Mouse (Mus musculus) hindbrain, postnatal 0 days (tissue): ENCODE results near the gene Dalrd3. TPM values are rescaled to one million over a fixed set of nuclear protein-coding genes. Genes with fewer than 3 reads are reported as not detected.

ENCODE experiments used
- ATAC-seq: fragments of 200-750 bp; cut with Nextera tagmentation; 2 replicates; pipeline ENCODE4 v1.8.0; 2017; ENCODE audit warnings: mild to moderate bottlenecking, moderate TSS enrichment, moderate library complexity
- DNase-seq: peaks from one replicate; pipeline ENCODE4 v3.0.0-alpha.2; 2015; ENCODE audit warnings: low spot score
- H3K27ac ChIP-seq: fragments of 300-500 bp; sonication (generic); 2 replicates; pipeline ENCODE4 v1.5.1; 2014; ENCODE audit warnings: mild to moderate bottlenecking
- H3K27me3 ChIP-seq: fragments of 300-500 bp; sonication (generic); 2 replicates; pipeline ENCODE4 v1.6.1; 2014; ENCODE audit warnings: low read length, mixed read lengths; ENCODE audit not compliant: insufficient read depth
- H3K36me3 ChIP-seq: fragments of 300-500 bp; sonication (generic); 2 replicates; pipeline ENCODE4 v1.6.1; 2014; ENCODE audit warnings: low read length, mixed read lengths; ENCODE audit not compliant: insufficient read depth
- H3K4me1 ChIP-seq: fragments of 300-500 bp; sonication (generic); 2 replicates; pipeline ENCODE4 v1.6.1; 2014; ENCODE audit warnings: antibody characterized with exemption, low read length, mixed read lengths; ENCODE audit not compliant: insufficient read depth
- H3K4me2 ChIP-seq: fragments of 300-500 bp; sonication (generic); 2 replicates; pipeline ENCODE4 v1.6.1; 2014; ENCODE audit warnings: low read depth, mild to moderate bottlenecking, low read length, moderate library complexity, mixed read lengths
- H3K4me3 ChIP-seq: fragments of 300-500 bp; sonication (generic); 2 replicates; pipeline ENCODE4 v1.5.1; 2014; ENCODE audit warnings: low read length
- H3K9ac ChIP-seq: fragments of 300-500 bp; sonication (generic); replicated peaks from 2 replicates; pipeline ENCODE4 v1.6.1; 2014; ENCODE audit warnings: mild to moderate bottlenecking, low read length, moderate library complexity, mixed read lengths
- H3K9me3 ChIP-seq: fragments of 300-500 bp; sonication (generic); 2 replicates; pipeline ENCODE4 v1.6.1; 2016; ENCODE audit warnings: low read length, mixed read lengths
- CTCF ChIP-seq: IDR thresholded peaks from 2 replicates; pipeline ENCODE4 v1.5.1; 2016; ENCODE audit warnings: antibody characterized with exemption, control low read depth, low read depth
- WGBS: fragments of 180-500 bp; shearing (Covaris S2); extraction: QIAGEN DNeasy Blood & Tissue Kit; methylation state at CpG from one replicate; pipeline ENCODE4 v1.1.7; 2014; 5-methylcytosine and 5-hydroxymethylcytosine counted together
- polyA plus RNA-seq: library from polyadenylated mRNA; unstranded; fragments of >200 nt; fragmentation: Nextera tagmentation; extraction: Ambion mirVana; gene quantifications from 2 replicates; pipeline ENCODE4 v1.2.1, GENCODE M21; 2015
- total RNA-seq: library from RNA; depleted of rRNA; stranded (reverse); fragments of >200 nt; gene quantifications from 2 replicates; pipeline ENCODE4 v1.2.3, GENCODE M21; 2014; rRNA removed

Dalrd3 gene
- total RNA-seq: 97.3 and 109 TPM in 2 replicates
- 251 and 255 TPM in 2 replicates for polyA plus RNA-seq

GRCm38 (mm10) chr9:108569381-108570206 lies at the start of gene Dalrd3:
TSS of gene Dalrd3 (plus strand) at chr9:108569886.
- H3K4me2 ChIP-seq: peak within 1 kb of the TSS; percentile 91
- peaks cover 17% of the 10 kb centered on the region for H3K4me1 ChIP-seq
- TF ChIP-seq CTCF: no peak
- H3K9me3 ChIP-seq: no peaks in the 10 kb centered on the region
- no peaks in the 10 kb centered on the region for H3K27me3 ChIP-seq
- DNase-seq (peak; percentile 96), ATAC-seq (peak; percentile 61)
- 6% methylated on average over 42 of the region's 42 CpGs for WGBS
- H3K4me3 ChIP-seq: peak within 1 kb of the TSS; percentile 53
- H3K36me3 ChIP-seq: peaks cover 38% of the 10 kb centered on the region
- H3K9ac ChIP-seq: peak within 1 kb of the TSS; percentile 49
- H3K27ac ChIP-seq: peak within 1 kb of the TSS; percentile 74

- WGBS: 78% methylated on average over 2 of the region's 2 CpGs
- H3K4me3 ChIP-seq: no peak overlapping the region
- no peak overlapping the region for H3K27ac ChIP-seq
- no peaks in the 10 kb centered on the region for H3K9me3 ChIP-seq
- H3K27me3 ChIP-seq: no peaks in the 10 kb centered on the region
- TF ChIP-seq CTCF: no peak
- H3K9ac ChIP-seq: no peak overlapping the region
- H3K4me2 ChIP-seq: no peak overlapping the region
- H3K36me3 ChIP-seq: no peaks in the 10 kb centered on the region
- ATAC-seq (no peak), DNase-seq (no peak)
- peaks cover 9% of the 10 kb centered on the region; the same call in 1 of the 2 replicates for H3K4me1 ChIP-seq
Observed at GRCm38 (mm10) chr9:108521604-108522003, 48.1 kb upstream of the Dalrd3 start.

GRCm38 (mm10) chr9:108523341-108523740 lies 46.3 kb upstream of the Dalrd3 start:
- H3K36me3 ChIP-seq: peaks cover 2% of the 10 kb centered on the region; the same call in 1 of the 2 replicates
- peaks cover 9% of the 10 kb centered on the region; the same call in 1 of the 2 replicates for H3K4me1 ChIP-seq
- H3K27ac ChIP-seq: no peak overlapping the region
- no peak for ATAC-seq
- 96% methylated on average over 4 of the region's 4 CpGs for WGBS
- no peak overlapping the region for H3K9ac ChIP-seq
- H3K4me2 ChIP-seq: no peak overlapping the region
- no peak for TF ChIP-seq CTCF
- H3K27me3 ChIP-seq: no peaks in the 10 kb centered on the region
- no peak overlapping the region for H3K4me3 ChIP-seq
- no peaks in the 10 kb centered on the region for H3K9me3 ChIP-seq
- no peak for DNase-seq

DNA sequence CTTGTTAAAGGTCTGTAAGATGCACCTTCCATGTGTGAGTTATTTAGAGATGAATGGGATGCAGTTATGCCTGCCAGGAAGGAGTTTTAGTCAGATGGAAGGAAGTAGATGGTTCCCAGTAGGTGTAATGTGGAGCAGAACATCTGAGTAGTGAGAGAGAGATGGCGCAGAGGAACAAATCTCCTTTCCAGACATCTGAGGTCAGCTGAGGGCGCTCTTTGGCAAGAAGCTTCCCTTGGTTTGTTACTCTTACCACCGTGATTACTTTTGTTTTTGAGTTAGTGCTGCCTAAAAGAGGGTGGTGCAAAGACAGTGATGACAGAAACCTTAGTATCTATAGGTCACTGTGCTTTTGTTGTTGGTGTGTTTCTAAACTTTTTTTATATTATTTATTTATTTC lies 44.3 kb upstream of the Dalrd3 start:
- Histone ChIP-seq H3K9ac (no peak overlapping the region), H3K36me3 (peaks cover 15% of the 10 kb centered on the region), H3K4me3 (no peak overlapping the region), H3K4me1 (no peaks in the 10 kb centered on the region), H3K9me3 (no peaks in the 10 kb centered on the region), H3K27ac (no peak overlapping the region), H3K4me2 (no peak overlapping the region), H3K27me3 (no peaks in the 10 kb centered on the region)
- WGBS: 84% methylated on average over 3 of the region's 3 CpGs
- DNase-seq (no peak), ATAC-seq (no peak)
- TF ChIP-seq CTCF: no peak

DNA sequence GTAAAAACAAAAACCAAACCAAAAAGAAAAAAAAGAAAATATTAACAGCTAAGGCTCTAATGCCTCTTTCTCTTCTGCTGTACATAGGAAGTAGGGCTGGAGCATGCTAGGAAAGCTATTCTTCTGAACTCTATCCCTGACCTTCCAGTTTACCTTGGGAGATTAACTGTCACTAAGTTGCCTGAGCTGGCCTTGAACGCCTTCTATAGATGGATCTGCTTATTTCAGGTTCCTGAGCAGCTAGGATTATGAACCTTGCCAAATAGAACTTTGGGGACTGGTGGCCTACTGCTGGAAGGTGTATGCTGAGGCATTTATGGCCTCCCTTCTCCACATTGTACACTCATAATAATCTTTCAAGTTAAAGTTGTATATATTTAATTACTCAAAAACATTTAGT lies 38.7 kb upstream of the Dalrd3 start:
- Histone ChIP-seq H3K4me3 (no peak overlapping the region), H3K27ac (no peak overlapping the region), H3K36me3 (peaks cover 48% of the 10 kb centered on the region), H3K9me3 (no peaks in the 10 kb centered on the region), H3K27me3 (no peaks in the 10 kb centered on the region), H3K9ac (no peak overlapping the region), H3K4me1 (no peaks in the 10 kb centered on the region), H3K4me2 (no peak overlapping the region)
- DNase-seq (no peak), ATAC-seq (no peak)
- WGBS: 88% methylated on average over 1 of the region's 1 CpGs
- TF ChIP-seq CTCF: no peak

GRCm38 (mm10) chr9:108531496-108531895 lies 38.2 kb upstream of the Dalrd3 start:
- H3K27ac ChIP-seq: no peak overlapping the region
- H3K27me3 ChIP-seq: no peaks in the 10 kb centered on the region
- no peak for TF ChIP-seq CTCF
- no peak overlapping the region for H3K9ac ChIP-seq
- H3K9me3 ChIP-seq: no peaks in the 10 kb centered on the region
- H3K36me3 ChIP-seq: peaks cover 52% of the 10 kb centered on the region
- H3K4me2 ChIP-seq: no peak overlapping the region
- WGBS: 95% methylated on average over 1 of the region's 1 CpGs
- DNase-seq: no peak
- H3K4me1 ChIP-seq: no peaks in the 10 kb centered on the region
- no peak for ATAC-seq
- H3K4me3 ChIP-seq: no peak overlapping the region

- peaks cover 53% of the 10 kb centered on the region for H3K36me3 ChIP-seq
Observed at GRCm38 (mm10) chr9:108540846-108541245, 28.8 kb upstream of the Dalrd3 start.

More at GRCm38 (mm10) chr9:108540846-108541245, 28.8 kb upstream of the Dalrd3 start:
- Histone ChIP-seq H3K9ac (no peak overlapping the region), H3K9me3 (no peaks in the 10 kb centered on the region), H3K4me1 (no peaks in the 10 kb centered on the region), H3K27me3 (no peaks in the 10 kb centered on the region), H3K4me2 (no peak overlapping the region), H3K4me3 (no peak overlapping the region), H3K27ac (no peak overlapping the region)
- no peak for ATAC-seq
- DNase-seq: no peak
- no peak for TF ChIP-seq CTCF
